9 mouse cellular contexts compared by ENCODE assay signal in genomic region chr9:86879216-86880112, GRCm38 (mm10). TPM values are rescaled to one million over a fixed set of nuclear protein-coding genes. Genes with fewer than 3 reads are reported as not detected.
DNase-seq lines count a peak whose midpoint lies in the region; ATAC-seq and TF ChIP-seq lines count a peak whose summit lies in the region.
"Had no signal": no experiment of that assay in that cellular context is flagged by ENCODE, and none has a peak within 500 bp of the region (broad histone marks: within the 10 kb centered on the region; RNA-seq: fewer than 3 reads in every experiment).

No protein-coding gene starts in this region.

- H3K4me2 ChIP-seq in hindbrain, embryonic 15.5 days = peak overlapping the region; percentile 57
- H3K4me2 ChIP-seq in neural tube, embryonic 11.5 days (ENCODE audit: low read depth) = peak overlapping the region; percentile 93

- H3K27me3 ChIP-seq in hindbrain, embryonic 15.5 days = no peaks in the 10 kb centered on the region
- H3K27me3 ChIP-seq in neural tube, embryonic 11.5 days (ENCODE audit: control insufficient read depth, insufficient read depth, low read length) = peaks cover 8% of the 10 kb centered on the region

- intact Hi-C loops in left cerebral cortex, postnatal 25 days (cut with DNase I) = loop anchor here (1.0 kb wide), 2 partner anchors 121 to 136 kb away; partner anchors contain the start of gene Ripply2

- peak; percentile 48 to 54 for DNase-seq in left cerebral cortex, adult 18-20 months (ENCODE audit: low spot score in 2 of 2)
- DNase-seq in left cerebral cortex, adult 11 months (ENCODE audit: low spot score) = no peak
- peak; percentile 4 to 11 for DNase-seq in adrenal gland, postnatal 4 days (ENCODE audit: low spot score in 2 of 2)
- DNase-seq in left cerebral cortex, postnatal 25 days (ENCODE audit: low spot score in 2 of 2) = peak; percentile 58 to 61
- peak; percentile 65 for DNase-seq in neural tube, embryonic 11.5 days (ENCODE audit: low spot score)

- no peak for TF ChIP-seq POLR2A in embryonic fibroblast, embryonic 13.5 days (IDR thresholded peaks at IDR 0.05; ENCODE audit: low read depth, low read length)

- H3K36me3 ChIP-seq in hindbrain, embryonic 15.5 days = no peaks in the 10 kb centered on the region
- H3K36me3 ChIP-seq in neural tube, embryonic 11.5 days (ENCODE audit: control insufficient read depth, insufficient read depth, low read length) = no peaks in the 10 kb centered on the region
- H3K36me3 ChIP-seq: G1E had no signal

- H3K9ac ChIP-seq in hindbrain, embryonic 15.5 days = peak overlapping the region; percentile 66
- peak overlapping the region; percentile 61 for H3K9ac ChIP-seq in neural tube, embryonic 11.5 days (ENCODE audit: low read length)

- H3K4me3 ChIP-seq in embryonic fibroblast, embryonic 13.5 days (ENCODE audit: insufficient read depth, low read length) = peak overlapping the region; percentile 44
- H3K4me3 ChIP-seq in hindbrain, embryonic 15.5 days = peak overlapping the region; percentile 80
- peak overlapping the region; percentile 71 for H3K4me3 ChIP-seq in neural tube, embryonic 11.5 days (ENCODE audit: low read depth, low read length)

- no peaks in the 10 kb centered on the region for H3K4me1 ChIP-seq in embryonic fibroblast, embryonic 13.5 days (ENCODE audit: control insufficient read depth, insufficient read depth, low read length)
- H3K4me1 ChIP-seq in hindbrain, embryonic 15.5 days (replicated peaks) = peaks cover 22% of the 10 kb centered on the region
- no peaks in the 10 kb centered on the region for H3K4me1 ChIP-seq in neural tube, embryonic 11.5 days (ENCODE audit: control insufficient read depth, insufficient read depth, low read length)

- WGBS in hindbrain, embryonic 15.5 days = under 1% methylated on average over 75 of the region's 75 CpGs
- WGBS in neural tube, embryonic 11.5 days = under 1% methylated on average over 75 of the region's 75 CpGs

- peak; percentile 27 for ATAC-seq in hindbrain, embryonic 15.5 days (ENCODE audit: low FRiP score, low read depth)
- ATAC-seq in neural tube, embryonic 11.5 days (ENCODE audit: insufficient read depth, low FRiP score, low TSS enrichment) = peak; percentile 32
- ATAC-seq in erythroblast, adult 5-6 weeks (replicated peaks; ENCODE audit: low FRiP score, poor library complexity, severe bottlenecking) = no peak

- H3K27ac ChIP-seq in embryonic fibroblast, embryonic 13.5 days (ENCODE audit: insufficient read depth, low read length) = no peak overlapping the region
- H3K27ac ChIP-seq in hindbrain, embryonic 15.5 days (replicated peaks) = peak overlapping the region; percentile 95
- peak overlapping the region; percentile 83 for H3K27ac ChIP-seq in neural tube, embryonic 11.5 days (ENCODE audit: low read depth, low read length)

- no peaks in the 10 kb centered on the region for H3K9me3 ChIP-seq in hindbrain, embryonic 15.5 days
- no peaks in the 10 kb centered on the region for H3K9me3 ChIP-seq in neural tube, embryonic 11.5 days (ENCODE audit: control insufficient read depth, low read length)

- TF ChIP-seq CTCF in embryonic fibroblast, embryonic 13.5 days (IDR thresholded peaks at IDR 0.05; ENCODE audit: borderline replicate concordance, insufficient read depth, low read length) = no peak

RNA-seq across cellular contexts. Expression of gene Snap91, which starts 1.0 kb away (rescaled TPM):
- total RNA-seq in left cerebral cortex, adult 18-20 months (2021) = 100 to 1,000 TPM; 387 to 388 TPM
- 10 to 100 TPM; 33.1 to 36.8 TPM for total RNA-seq in adrenal gland, postnatal 4 days (2021)
- polyA plus RNA-seq in embryonic fibroblast, embryonic 13.5 days (2011; ENCODE audit: insufficient read length, low read depth, missing spikeins) = 3.6 and 4.7 TPM in 2 replicates
- 164 and 172 TPM in 2 replicates for polyA plus RNA-seq in hindbrain, embryonic 15.5 days (2015; fragmentation: Nextera tagmentation; extraction: Ambion mirVana)
- 100 to 1,000 TPM; 399 to 404 TPM for total RNA-seq in left cerebral cortex, postnatal 25 days (2021)
- polyA plus RNA-seq in neural tube, embryonic 11.5 days (2014; fragmentation: Nextera tagmentation; extraction: Ambion mirVana) = 20.1 and 21.3 TPM in 2 replicates
- not detected in 2 replicates for total RNA-seq in erythroblast, adult 5-6 weeks (2015; ENCODE audit: low replicate concordance)
- total RNA-seq in erythroblast, adult 5-6 weeks (2017; ENCODE audit: low replicate concordance) = not detected in 2 replicates
- polyA plus RNA-seq: G1E had no signal

Comparison
In these comparisons a context has a peak if more than half of its experiments do, and no peak if none do; other contexts are left out.
1. RNA of gene Snap91, which starts 1.0 kb away (total RNA-seq): 399 to 404 TPM in left cerebral cortex, postnatal 25 days, 387 to 388 TPM in left cerebral cortex, adult 18-20 months and 33.1 to 36.8 TPM in adrenal gland, postnatal 4 days; not detected in erythroblast, adult 5-6 weeks; every median in the first group is over 10 times any median in the second.
2. Peak in every context shown above with its lines, with median percentiles within 50 percentile points of each other: H3K4me3 ChIP-seq.